Mouse (Mus musculus) kidney, embryonic 16.5 days (tissue): Measurements from ENCODE around the gene Khdc1b. TPM values are rescaled to one million over a fixed set of nuclear protein-coding genes. Genes with fewer than 3 reads are reported as not detected.
"Not testable (repeated sequence)": the region's sequence is repeated elsewhere in the genome, so short reads cannot be mapped to it uniquely, and the experiment has no call there.

ENCODE experiments used
- ATAC-seq: fragments of 200-750 bp; cut with Nextera tagmentation; 2 replicates; pipeline ENCODE4 v1.8.0; 2017; ENCODE audit warnings: moderate TSS enrichment; ENCODE audit not compliant: low FRiP score, low TSS enrichment
- H3K27ac ChIP-seq: fragments of 300-500 bp; sonication (generic); 2 replicates; pipeline ENCODE4 v1.5.1; 2014; ENCODE audit warnings: low read length
- H3K27me3 ChIP-seq: fragments of 300-500 bp; sonication (generic); 2 replicates; pipeline ENCODE4 v1.6.1; 2014; ENCODE audit warnings: low read length, control low read depth, mixed read lengths; ENCODE audit not compliant: insufficient read depth
- H3K36me3 ChIP-seq: fragments of 300-500 bp; sonication (generic); 2 replicates; pipeline ENCODE4 v1.6.1; 2014; ENCODE audit warnings: low read length, control low read depth, mixed read lengths; ENCODE audit not compliant: insufficient read depth
- H3K4me1 ChIP-seq: fragments of 300-500 bp; sonication (generic); 2 replicates; pipeline ENCODE4 v1.6.1; 2014; ENCODE audit warnings: low read length, control low read depth, mixed read lengths; ENCODE audit not compliant: insufficient read depth
- H3K4me2 ChIP-seq: fragments of 300-500 bp; sonication (generic); replicated peaks from 2 replicates; pipeline ENCODE4 v1.6.1; 2014; ENCODE audit warnings: low read depth, low read length
- H3K4me3 ChIP-seq: fragments of 300-500 bp; sonication (generic); 2 replicates; pipeline ENCODE4 v1.5.1; 2014; ENCODE audit warnings: mild to moderate bottlenecking, low read length
- H3K9ac ChIP-seq: fragments of 300-500 bp; sonication (generic); replicated peaks from 2 replicates; pipeline ENCODE4 v1.6.1; 2014; ENCODE audit warnings: low read length
- H3K9me3 ChIP-seq: fragments of 300-500 bp; sonication (generic); 2 replicates; pipeline ENCODE4 v1.6.1; 2016; ENCODE audit warnings: low read length, control low read depth
- WGBS: fragments of 180-500 bp; shearing (Covaris S2); extraction: QIAGEN DNeasy Blood & Tissue Kit; methylation state at CpG from one replicate; pipeline ENCODE4 v1.1.7; 2014; 5-methylcytosine and 5-hydroxymethylcytosine counted together
- polyA plus RNA-seq: library from polyadenylated mRNA; unstranded; fragments of >200 nt; fragmentation: Nextera tagmentation; extraction: Ambion mirVana; gene quantifications from 2 replicates; pipeline ENCODE4 v1.2.1, GENCODE M21; 2015

The Khdc1b gene
- 0.08 TPM in 1 of 2 replicates, not detected in the other for polyA plus RNA-seq

- no peak within 1 kb of the TSS for H3K4me3 ChIP-seq
- no peak within 1 kb of the TSS for H3K4me2 ChIP-seq
- no peak within 1 kb of the TSS for H3K27ac ChIP-seq
- H3K9me3 ChIP-seq: no peaks in the 10 kb centered on the region
- WGBS: 89% methylated on average over 1 of the region's 1 CpGs
- H3K4me1 ChIP-seq: no peaks in the 10 kb centered on the region
- ATAC-seq: no peak
- H3K9ac ChIP-seq: no peak within 1 kb of the TSS
- no peaks in the 10 kb centered on the region for H3K27me3 ChIP-seq
- no peaks in the 10 kb centered on the region for H3K36me3 ChIP-seq
These were observed at the start of gene Khdc1b for GRCm38 (mm10) chr1:21383256-21383655. TSS of gene Khdc1b (plus strand) at chr1:21383556.

GRCm38 (mm10) chr1:21335836-21336235, 47.5 kb upstream of the Khdc1b start:
- Histone ChIP-seq H3K27me3 (no peaks in the 10 kb centered on the region), H3K4me2 (no peak overlapping the region), H3K36me3 (no peaks in the 10 kb centered on the region), H3K9ac (no peak overlapping the region), H3K4me1 (no peaks in the 10 kb centered on the region), H3K27ac (no peak overlapping the region), H3K4me3 (no peak overlapping the region), H3K9me3 (0 out of 2 replicates have a peak, but pooled peaks cover 3% of the 10 kb centered on the region)
- no peak for ATAC-seq

GRCm38 (mm10) chr1:21340745-21341144, 42.6 kb upstream of the Khdc1b start:
- 92% methylated on average over 1 of the region's 1 CpGs for WGBS
- Histone ChIP-seq H3K9ac (no peak overlapping the region), H3K27me3 (no peaks in the 10 kb centered on the region), H3K4me1 (no peaks in the 10 kb centered on the region), H3K4me2 (no peak overlapping the region), H3K27ac (no peak overlapping the region), H3K9me3 (peaks cover 3% of the 10 kb centered on the region; the same call in 1 of the 2 replicates), H3K36me3 (no peaks in the 10 kb centered on the region), H3K4me3 (no peak overlapping the region)
- ATAC-seq: no peak

GRCm38 (mm10) chr1:21344253-21344652, 39.1 kb upstream of the Khdc1b start:
- Histone ChIP-seq H3K36me3 (no peaks in the 10 kb centered on the region), H3K9me3 (no peaks in the 10 kb centered on the region; the same call in 1 of the 2 replicates), H3K27me3 (no peaks in the 10 kb centered on the region), H3K4me3 (no peak overlapping the region), H3K9ac (no peak overlapping the region), H3K27ac (no peak overlapping the region), H3K4me1 (no peaks in the 10 kb centered on the region), H3K4me2 (no peak overlapping the region)
- ATAC-seq: no peak
- 72% methylated on average over 4 of the region's 4 CpGs for WGBS

GRCm38 (mm10) chr1:21344752-21345151, 38.6 kb upstream of the Khdc1b start:
- not testable (repeated sequence) for H3K9ac ChIP-seq, ATAC-seq, H3K4me2 ChIP-seq, H3K36me3 ChIP-seq, H3K27me3 ChIP-seq, H3K4me1 ChIP-seq, H3K27ac ChIP-seq, H3K9me3 ChIP-seq, H3K4me3 ChIP-seq
- 87% methylated on average over 7 of the region's 7 CpGs for WGBS

GRCm38 (mm10) chr1:21349341-21349740, 34.0 kb upstream of the Khdc1b start, which contains the start of gene Khdc1a:
TSS of gene Khdc1a (plus strand) at chr1:21349641.
- no peaks in the 10 kb centered on the region for H3K4me1 ChIP-seq
- WGBS: 73% methylated on average over 2 of the region's 2 CpGs
- H3K36me3 ChIP-seq: no peaks in the 10 kb centered on the region
- H3K4me2 ChIP-seq: no peak within 1 kb of the TSS
- no peaks in the 10 kb centered on the region; the same call in 1 of the 2 replicates for H3K9me3 ChIP-seq
- no peak within 1 kb of the TSS for H3K9ac ChIP-seq
- no peaks in the 10 kb centered on the region for H3K27me3 ChIP-seq
- no peak for ATAC-seq
- no peak within 1 kb of the TSS for H3K4me3 ChIP-seq
- no peak within 1 kb of the TSS for H3K27ac ChIP-seq

GRCm38 (mm10) chr1:21368031-21368430, 15.3 kb upstream of the Khdc1b start, which contains the start of gene Khdc1c:
TSS of gene Khdc1c (plus strand) at chr1:21368331.
- not testable (repeated sequence) for H3K27me3 ChIP-seq, H3K4me1 ChIP-seq, H3K4me2 ChIP-seq, ATAC-seq, H3K36me3 ChIP-seq, H3K9ac ChIP-seq, H3K27ac ChIP-seq, H3K9me3 ChIP-seq, H3K4me3 ChIP-seq
- 59% methylated on average over 1 of the region's 1 CpGs for WGBS

GRCm38 (mm10) chr1:21391138-21391671, 7.8 kb downstream of the Khdc1b start:
- no peak for ATAC-seq
- no peaks in the 10 kb centered on the region for H3K9me3 ChIP-seq
- H3K4me2 ChIP-seq: no peak overlapping the region
- no peak overlapping the region for H3K4me3 ChIP-seq
- H3K9ac ChIP-seq: no peak overlapping the region
- 35% methylated on average over 6 of the region's 6 CpGs for WGBS
- no peak overlapping the region for H3K27ac ChIP-seq
- H3K36me3 ChIP-seq: no peaks in the 10 kb centered on the region
- H3K4me1 ChIP-seq: no peaks in the 10 kb centered on the region
- H3K27me3 ChIP-seq: no peaks in the 10 kb centered on the region

GRCm38 (mm10) chr1:21402804-21403203, 19.4 kb downstream of the Khdc1b start:
- no peaks in the 10 kb centered on the region for H3K27me3 ChIP-seq
- no peaks in the 10 kb centered on the region for H3K36me3 ChIP-seq
- H3K4me2 ChIP-seq: no peak overlapping the region
- 88% methylated on average over 8 of the region's 8 CpGs for WGBS
- no peaks in the 10 kb centered on the region for H3K9me3 ChIP-seq
- no peak overlapping the region for H3K4me3 ChIP-seq
- no peak overlapping the region for H3K27ac ChIP-seq
- no peaks in the 10 kb centered on the region for H3K4me1 ChIP-seq
- no peak overlapping the region for H3K9ac ChIP-seq
- no peak for ATAC-seq

- Histone ChIP-seq H3K27ac (no peak overlapping the region), H3K4me2 (no peak overlapping the region), H3K9me3 (no peaks in the 10 kb centered on the region), H3K4me1 (no peaks in the 10 kb centered on the region), H3K9ac (no peak overlapping the region), H3K4me3 (no peak overlapping the region), H3K27me3 (no peaks in the 10 kb centered on the region), H3K36me3 (no peaks in the 10 kb centered on the region)
- 27% methylated on average over 2 of the region's 2 CpGs for WGBS
- ATAC-seq: no peak
These were observed 23.9 kb downstream of the Khdc1b start for GRCm38 (mm10) chr1:21407266-21407665.
